Comparison of ENCODE assay signal across 8 mouse cellular contexts in genomic region chr16:33166284-33166683, GRCm38 (mm10). TPM values are rescaled to one million over a fixed set of nuclear protein-coding genes. Genes with fewer than 3 reads are reported as not detected.
DNase-seq lines count a peak whose midpoint lies in the region; ATAC-seq and TF ChIP-seq lines count a peak whose summit lies in the region.
"Not testable (repeated sequence)": the region's sequence is repeated elsewhere in the genome, so short reads cannot be mapped to it uniquely, and the experiment has no call there.

No protein-coding gene starts in this region.

- not testable (repeated sequence) for H3K36me3 ChIP-seq in heart, postnatal 0 days (replicated peaks; ENCODE audit: control insufficient read depth, insufficient read depth, low read length)

- not testable (repeated sequence) for H3K27me3 ChIP-seq in heart, postnatal 0 days (ENCODE audit: control insufficient read depth, insufficient read depth, low read length)

- DNase-seq in CD4-positive, CD25-positive, alpha-beta regulatory T cell, adult 2 months (ENCODE audit: low read depth, low spot score): peak; percentile 74
- DNase-seq in adrenal gland, postnatal 14 days: peak; percentile 66
- peak; percentile 48 for DNase-seq in embryo, embryonic 11 days
- DNase-seq in heart, postnatal 0 days (ENCODE audit: low spot score): not testable (repeated sequence)
- peak; percentile 48 to 60 for DNase-seq in kidney, postnatal 4 days
- peak; percentile 36 for DNase-seq in lung, postnatal 25 days (ENCODE audit: low spot score)
- DNase-seq in retina, embryonic 14.5 days (ENCODE audit: low spot score): peak; percentile 67
- peak; percentile 65 for DNase-seq in thymus, postnatal 14 days

- not testable (repeated sequence) for H3K4me1 ChIP-seq in heart, postnatal 0 days (ENCODE audit: control insufficient read depth, insufficient read depth)

- WGBS in heart, postnatal 0 days: 54% methylated on average over 6 of the region's 6 CpGs

- not testable (repeated sequence) for H3K27ac ChIP-seq in heart, postnatal 0 days (ENCODE audit: low read depth)

- H3K4me2 ChIP-seq in heart, postnatal 0 days (ENCODE audit: low read depth, low read length): not testable (repeated sequence)

- not testable (repeated sequence) for H3K9me3 ChIP-seq in heart, postnatal 0 days (replicated peaks; ENCODE audit: control insufficient read depth, low read length)

- TF ChIP-seq EP300 in heart, postnatal 0 days (IDR thresholded peaks at IDR 0.05; ENCODE audit: low read depth): not testable (repeated sequence)

- not testable (repeated sequence) for H3K9ac ChIP-seq in heart, postnatal 0 days (replicated peaks; ENCODE audit: low read depth, low read length)

- H3K4me3 ChIP-seq in heart, postnatal 0 days (ENCODE audit: low read depth, low read length): not testable (repeated sequence)

- not testable (repeated sequence) for ATAC-seq in heart, postnatal 0 days (ENCODE audit: insufficient read depth, low read depth)

- peak; percentile 41 for TF ChIP-seq CTCF in heart, postnatal 0 days (IDR thresholded peaks at IDR 0.05; ENCODE audit: low read depth)

RNA-seq across cellular contexts. Expression of gene Osbpl11, which starts 18.6 kb away (rescaled TPM):
- 46.1 and 59.0 TPM in 2 replicates for total RNA-seq in adrenal gland, postnatal 14 days (2021)
- 18.0 and 20.3 TPM in 2 replicates for total RNA-seq in heart, postnatal 0 days (2014; rRNA removed; ENCODE audit: low replicate concordance)
- 9.9 and 10.4 TPM in 2 replicates for polyA plus RNA-seq in heart, postnatal 0 days (2015; fragmentation: Nextera tagmentation; extraction: Ambion mirVana)
